ENCODE assay signal across 8 mouse cellular contexts in the genomic region with DNA sequence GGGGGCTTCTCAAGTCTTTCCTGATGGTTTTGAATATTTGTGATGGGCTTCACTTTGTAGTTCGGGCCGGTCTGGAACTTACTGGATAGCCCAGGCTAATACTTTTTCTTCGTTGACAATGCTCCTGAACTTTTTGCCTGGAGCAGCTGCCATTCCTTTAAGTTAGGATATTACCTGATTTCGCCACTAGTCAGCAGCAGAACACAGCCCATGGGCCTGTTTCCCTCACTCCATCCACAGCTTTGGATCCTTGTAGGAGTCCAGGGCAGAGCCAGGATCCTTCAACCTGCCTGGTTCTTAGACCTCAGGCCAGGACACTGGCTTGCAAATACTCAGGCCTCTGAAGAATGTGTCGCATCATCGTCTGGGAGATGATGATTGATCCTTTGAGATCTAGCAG.
DNase-seq lines count a peak whose midpoint lies in the region; ATAC-seq and TF ChIP-seq lines count a peak whose summit lies in the region.

No protein-coding gene starts in this region.

- no peak overlapping the region for H3K27ac ChIP-seq in lung, embryonic 14.5 days (ENCODE audit: low read depth)

- H3K9ac ChIP-seq in lung, embryonic 14.5 days: no peak overlapping the region

- peak; percentile 81 for TF ChIP-seq CTCF in lung, embryonic 14.5 days (IDR thresholded peaks at IDR 0.05; ENCODE audit: low read depth)

- peak; percentile 61 to 67 for DNase-seq in cerebellum, postnatal 25 days
- no peak for DNase-seq in cerebellum, adult 9-11 months
- DNase-seq in lung, embryonic 14.5 days: peak; percentile 69
- DNase-seq in lung, postnatal 4 days: no peak
- peak; percentile 57 to 68 for DNase-seq in layer of hippocampus, postnatal 10 days (ENCODE audit: low spot score in 2 of 2)
- DNase-seq in right cerebral cortex, adult 18-20 months: peak; percentile 54
- no peak for DNase-seq in thymus, adult 18-20 months
- no peak for DNase-seq in heart, adult 8-10 months (ENCODE audit: low spot score)

- H3K9me3 ChIP-seq in lung, embryonic 14.5 days (ENCODE audit: low read depth, low read length): no peaks in the 10 kb centered on the region

- 43% methylated on average over 6 of the region's 6 CpGs for WGBS in lung, embryonic 14.5 days

- H3K4me2 ChIP-seq in lung, embryonic 14.5 days: no peak overlapping the region

- H3K36me3 ChIP-seq in lung, embryonic 14.5 days (ENCODE audit: insufficient read depth): no peaks in the 10 kb centered on the region

- no peak overlapping the region for H3K4me3 ChIP-seq in lung, embryonic 14.5 days (ENCODE audit: low read depth, low read length)

- no peaks in the 10 kb centered on the region for H3K4me1 ChIP-seq in lung, embryonic 14.5 days (ENCODE audit: insufficient read depth)

- peak; percentile 60; the same call in 1 of the 2 replicates for ATAC-seq in lung, embryonic 14.5 days (ENCODE audit: insufficient read depth)

- no peaks in the 10 kb centered on the region for H3K27me3 ChIP-seq in lung, embryonic 14.5 days (ENCODE audit: insufficient read depth, low read length)

Comparison
In these comparisons a context has a peak if more than half of its experiments do, and no peak if none do; other contexts are left out.
1. DNase-seq: peak in cerebellum, postnatal 25 days (2 of 2), lung, embryonic 14.5 days (single experiment), layer of hippocampus, postnatal 10 days (2 of 2) and right cerebral cortex, adult 18-20 months (single experiment); none in cerebellum, adult 9-11 months (single experiment), lung, postnatal 4 days (0 of 2), thymus, adult 18-20 months (0 of 2) and heart, adult 8-10 months (single experiment).